Mouse (Mus musculus): ENCODE results near the gene Card11. TPM values are rescaled to one million over a fixed set of nuclear protein-coding genes. Genes with fewer than 3 reads are reported as not detected.

Gene Card11
- not detected for polyA plus RNA-seq (2021)

DNA sequence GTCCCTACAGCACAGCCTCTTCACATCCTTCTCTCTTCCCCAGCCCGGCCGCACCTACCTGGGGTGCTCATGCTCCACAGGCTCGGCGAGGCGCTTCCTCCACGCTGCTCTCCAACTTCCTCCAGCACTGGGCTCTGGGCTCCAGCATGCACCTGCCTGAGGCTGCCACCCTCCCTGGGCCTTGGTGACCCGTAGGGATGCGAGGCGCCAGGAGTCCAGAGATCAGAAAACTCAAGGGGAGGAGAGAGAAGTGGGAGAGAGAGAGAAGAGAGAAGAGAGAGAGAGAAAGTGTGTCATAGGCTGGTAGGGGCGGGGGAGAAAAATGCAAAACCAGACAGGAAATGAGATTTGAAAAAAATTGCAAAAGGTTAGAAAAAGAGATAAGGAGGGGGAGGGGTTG lies at the start of gene Card11:
Card11 (minus strand) TSS at position 234 of the 400 bp plus-strand sequence.
- ATAC-seq = no peak
- H3K27me3 ChIP-seq = no peaks in the 10 kb centered on the region
- CTCF ChIA-PET = no interaction called here
- POLR2A ChIA-PET = no interaction called here
- no peak for DNase-seq (ENCODE audit: low read depth, low spot score)
- in situ Hi-C loops (cut with MboI; ENCODE audit: low pct_unique_long_range_greater_than_20kb) = no loop called here
- no peak for TF ChIP-seq CTCF (IDR thresholded peaks at IDR 0.05)

DNA sequence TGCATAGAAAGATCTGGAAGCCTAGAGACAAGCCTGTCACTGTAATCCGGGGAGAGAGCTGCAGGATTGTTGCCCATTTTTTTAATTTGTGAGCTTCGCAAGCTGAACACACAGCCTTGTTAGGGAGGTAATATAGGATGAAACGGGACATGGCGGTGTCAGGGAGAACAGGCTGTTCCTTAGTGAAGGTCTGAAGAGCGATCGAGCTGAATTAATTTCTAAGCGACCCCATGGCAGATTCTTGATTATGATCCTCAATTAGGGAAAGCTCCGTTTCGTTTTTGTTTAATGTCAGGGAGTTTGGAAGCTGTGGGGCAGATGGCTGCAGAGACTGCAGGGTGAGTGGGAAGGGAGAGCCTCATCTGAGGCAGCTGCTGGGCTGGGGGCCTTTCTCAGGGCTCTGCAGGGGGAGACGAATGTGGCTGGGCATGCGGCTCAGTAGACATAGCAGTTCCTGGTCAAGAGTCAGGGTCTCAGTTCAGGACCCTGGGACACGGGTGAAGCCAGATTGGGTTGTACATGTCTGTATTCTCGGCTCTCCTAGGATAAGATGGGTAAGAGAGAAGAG lies 47.4 kb upstream of the Card11 start:
- in situ Hi-C loops (cut with MboI; ENCODE audit: low pct_unique_long_range_greater_than_20kb) = no loop called here
- ChIA-PET POLR2A (no interaction called here), CTCF (interaction anchor here (1.1 to 1.3 kb wide), 2 partner anchors 11 to 27 kb away, joined by 3 read pairs; no protein-coding TSS in a partner anchor)
- H3K27me3 ChIP-seq = no peaks in the 10 kb centered on the region
- no peak for ATAC-seq
- TF ChIP-seq CTCF (IDR thresholded peaks at IDR 0.05) = no peak
- no peak for DNase-seq (ENCODE audit: low read depth, low spot score)

DNA sequence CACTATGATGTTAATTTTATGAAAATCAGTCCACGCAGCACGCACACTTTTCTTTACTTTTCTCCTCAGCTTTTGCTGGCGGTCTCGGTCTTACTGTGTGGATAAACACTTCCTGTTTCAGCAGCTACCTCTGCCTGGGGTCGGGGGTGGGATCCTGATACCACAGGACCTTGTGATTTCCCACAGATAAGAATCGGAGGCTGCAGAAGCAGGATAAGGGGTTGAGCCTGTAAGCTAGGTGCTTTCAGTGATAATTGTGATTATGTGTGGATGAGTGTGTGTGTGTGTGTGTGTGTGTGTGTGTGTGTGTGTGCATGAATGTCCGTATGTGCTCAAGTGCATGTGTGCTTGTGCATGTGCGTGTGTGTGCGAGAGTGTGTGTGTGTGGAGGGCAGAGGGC lies 44.6 kb upstream of the Card11 start:
- DNase-seq (ENCODE audit: low read depth, low spot score) (no peak), ATAC-seq (no peak)
- no peaks in the 10 kb centered on the region for H3K27me3 ChIP-seq
- ChIA-PET CTCF (no interaction called here), POLR2A (no interaction called here)
- in situ Hi-C loops (cut with MboI; ENCODE audit: low pct_unique_long_range_greater_than_20kb) = no loop called here
- no peak for TF ChIP-seq CTCF (IDR thresholded peaks at IDR 0.05)

- in situ Hi-C loops (cut with MboI; ENCODE audit: low pct_unique_long_range_greater_than_20kb) = no loop called here
- ATAC-seq = no peak
- TF ChIP-seq CTCF (IDR thresholded peaks at IDR 0.05) = no peak
- DNase-seq (ENCODE audit: low read depth, low spot score) = no peak
- ChIA-PET POLR2A (no interaction called here), CTCF (no interaction called here)
- H3K27me3 ChIP-seq = no peaks in the 10 kb centered on the region
Observed at GRCm38 (mm10) chr5:141043654-141044447, 43.5 kb upstream of the Card11 start.

DNA sequence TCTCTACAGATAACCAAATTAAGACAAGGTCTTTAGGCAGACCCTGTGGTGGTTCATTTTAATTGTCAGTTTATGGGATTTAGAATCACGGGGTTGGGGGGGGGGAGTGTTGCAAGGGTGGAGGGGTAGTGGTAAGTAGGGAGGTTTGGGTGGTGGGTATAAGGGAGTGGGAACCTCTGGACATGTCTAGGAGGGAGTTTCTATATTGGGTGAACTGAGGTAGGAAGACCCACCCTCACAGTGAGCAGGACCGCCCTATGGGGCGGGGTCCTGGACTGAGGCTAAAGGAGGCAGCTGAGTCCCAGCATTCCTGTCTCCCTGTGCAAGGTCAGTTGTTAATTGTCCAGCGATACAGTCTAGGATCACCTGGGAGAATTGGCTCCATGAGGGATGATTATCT lies 42.0 kb upstream of the Card11 start:
- in situ Hi-C loops (cut with MboI; ENCODE audit: low pct_unique_long_range_greater_than_20kb) = no loop called here
- no peak for TF ChIP-seq CTCF (IDR thresholded peaks at IDR 0.05)
- H3K27me3 ChIP-seq = no peaks in the 10 kb centered on the region
- DNase-seq (ENCODE audit: low read depth, low spot score) (no peak), ATAC-seq (no peak)
- POLR2A ChIA-PET = no interaction called here
- CTCF ChIA-PET = no interaction called here

DNA sequence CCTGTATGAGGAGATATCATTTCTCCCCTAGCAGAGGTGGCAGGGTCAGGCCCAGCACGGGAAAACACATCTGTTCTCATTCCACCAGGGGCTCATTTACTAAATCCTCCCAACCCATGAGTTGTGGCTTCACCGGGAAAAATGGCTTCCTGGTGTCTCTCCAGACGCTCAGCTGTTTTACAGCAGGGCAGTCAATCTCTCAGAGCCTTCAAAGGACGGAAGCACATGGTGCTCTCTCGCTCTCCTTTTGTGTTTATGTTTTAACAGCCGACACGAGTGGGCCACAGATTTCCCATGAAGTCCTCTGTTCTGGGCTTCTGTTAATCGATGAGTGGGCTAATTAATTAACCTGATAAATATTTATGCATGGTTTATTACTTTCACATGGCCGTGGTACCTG lies 40.5 kb upstream of the Card11 start:
- CTCF ChIA-PET = no interaction called here
- DNase-seq (ENCODE audit: low read depth, low spot score) (no peak), ATAC-seq (no peak)
- POLR2A ChIA-PET = no interaction called here
- TF ChIP-seq CTCF (IDR thresholded peaks at IDR 0.05) = no peak
- in situ Hi-C loops (cut with MboI; ENCODE audit: low pct_unique_long_range_greater_than_20kb) = no loop called here
- H3K27me3 ChIP-seq = no peaks in the 10 kb centered on the region

DNA sequence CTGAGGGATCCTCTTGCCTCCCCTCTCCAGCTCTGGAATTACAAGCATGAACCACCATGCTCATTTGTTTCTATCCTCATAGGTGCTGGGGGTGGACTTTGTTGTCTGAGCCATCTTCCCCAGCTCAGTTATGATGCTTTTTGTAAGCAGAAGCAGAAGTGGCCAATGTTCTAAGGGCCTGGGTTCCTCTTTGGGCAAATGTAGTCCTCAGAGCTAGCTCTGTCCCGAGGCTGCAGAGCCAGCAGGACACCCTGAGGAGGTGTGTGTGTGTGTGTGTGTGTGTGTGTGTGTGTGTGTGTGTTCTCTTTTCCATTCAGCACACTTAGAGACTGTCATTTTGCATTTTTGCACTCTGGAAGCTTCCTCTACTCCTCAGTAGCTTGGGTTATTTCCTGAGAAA lies 38.0 kb upstream of the Card11 start:
- ChIA-PET CTCF (no interaction called here), POLR2A (no interaction called here)
- DNase-seq (ENCODE audit: low read depth, low spot score) (no peak), ATAC-seq (no peak)
- peaks cover 4% of the 10 kb centered on the region for H3K27me3 ChIP-seq
- no peak for TF ChIP-seq CTCF (IDR thresholded peaks at IDR 0.05)
- in situ Hi-C loops (cut with MboI; ENCODE audit: low pct_unique_long_range_greater_than_20kb) = no loop called here

DNA sequence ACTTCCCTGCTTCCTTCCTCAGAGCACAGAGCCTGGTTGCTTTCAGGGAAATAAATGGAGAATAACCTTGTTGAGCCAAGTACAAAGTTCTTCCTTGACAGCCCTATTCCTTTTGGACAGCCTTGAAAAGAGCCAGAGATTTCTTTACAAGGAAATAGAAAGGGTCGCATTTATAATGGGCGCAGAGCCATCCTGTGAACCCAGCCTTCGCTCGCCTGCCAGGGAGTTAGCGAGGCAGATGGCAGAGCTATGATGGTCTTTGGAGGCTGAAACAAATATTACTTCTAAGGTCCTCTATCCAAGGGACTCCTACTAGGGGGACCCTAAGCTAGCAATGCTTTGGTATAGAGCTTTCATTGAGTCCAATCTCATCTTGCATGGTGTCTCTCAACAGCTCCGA lies 35.0 kb upstream of the Card11 start:
- no peak for TF ChIP-seq CTCF (IDR thresholded peaks at IDR 0.05)
- H3K27me3 ChIP-seq = peaks cover 4% of the 10 kb centered on the region
- ATAC-seq = no peak
- in situ Hi-C loops (cut with MboI; ENCODE audit: low pct_unique_long_range_greater_than_20kb) = no loop called here
- POLR2A ChIA-PET = no interaction called here
- DNase-seq (ENCODE audit: low read depth, low spot score) = no peak
- CTCF ChIA-PET = no interaction called here

DNA sequence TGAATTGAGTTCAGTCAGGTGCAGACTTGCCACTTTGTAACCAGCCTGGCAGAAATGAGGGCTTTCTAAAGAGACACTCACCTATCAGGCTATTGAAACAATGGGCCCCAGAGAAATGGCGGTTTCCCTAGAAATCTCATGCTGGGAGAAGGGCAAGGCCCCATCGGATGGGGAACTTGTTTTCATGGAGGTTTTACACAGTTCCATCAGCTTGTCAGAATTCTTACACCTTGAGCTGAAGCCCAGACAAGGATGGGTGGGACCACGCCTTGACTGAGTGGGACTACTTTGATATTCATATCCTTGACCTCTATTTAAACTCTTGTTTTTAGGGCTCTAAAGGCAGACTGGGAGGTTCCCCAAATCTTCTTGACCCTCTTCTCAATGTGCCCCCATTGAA lies 33.9 kb upstream of the Card11 start:
- peaks cover 4% of the 10 kb centered on the region for H3K27me3 ChIP-seq
- POLR2A ChIA-PET = no interaction called here
- ATAC-seq (no peak), DNase-seq (ENCODE audit: low read depth, low spot score) (no peak)
- no peak for TF ChIP-seq CTCF (IDR thresholded peaks at IDR 0.05)
- CTCF ChIA-PET = no interaction called here
- in situ Hi-C loops (cut with MboI; ENCODE audit: low pct_unique_long_range_greater_than_20kb) = no loop called here

DNA sequence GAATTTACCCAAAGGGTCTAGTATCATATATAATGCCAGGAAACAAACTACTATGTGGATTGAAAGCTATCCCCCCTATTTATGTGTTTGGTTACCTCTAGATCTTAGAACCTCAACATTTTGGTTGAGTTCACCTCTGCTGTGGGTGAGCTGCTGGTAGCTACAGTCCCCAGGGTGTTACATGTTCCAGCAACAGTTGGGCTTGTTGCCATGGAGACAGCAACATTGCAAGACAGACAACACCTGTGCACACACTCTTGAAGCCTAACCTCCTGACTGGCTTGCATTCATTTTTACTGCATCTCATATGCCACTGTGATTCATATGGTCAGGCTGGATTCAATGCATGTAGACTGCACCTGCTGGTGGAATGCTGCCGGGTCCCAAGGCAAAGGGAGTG lies 32.6 kb upstream of the Card11 start:
- no peak for ATAC-seq

DNA sequence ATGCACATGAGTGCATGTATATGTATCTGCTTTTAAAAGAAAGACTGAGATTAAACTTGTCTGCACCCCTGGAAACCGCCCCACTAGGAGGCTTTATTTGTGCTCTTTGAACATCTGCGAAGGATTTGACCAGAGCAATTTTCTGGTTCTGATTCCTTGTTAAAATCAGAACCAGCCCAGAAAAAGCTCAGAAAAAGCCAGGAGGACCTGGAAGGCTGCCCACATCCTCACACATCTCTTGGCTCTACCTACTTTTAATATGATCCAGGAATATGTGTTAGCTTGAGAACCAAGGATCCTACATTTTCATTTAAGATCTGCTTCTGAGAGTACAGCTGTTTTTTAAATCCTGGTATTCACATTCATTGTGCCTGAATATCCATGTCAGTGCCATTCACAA lies 29.0 kb upstream of the Card11 start:
- ATAC-seq (no peak), DNase-seq (ENCODE audit: low read depth, low spot score) (no peak)
- POLR2A ChIA-PET = no interaction called here
- TF ChIP-seq CTCF (IDR thresholded peaks at IDR 0.05) = no peak
- no peaks in the 10 kb centered on the region for H3K27me3 ChIP-seq
- CTCF ChIA-PET = no interaction called here
- in situ Hi-C loops (cut with MboI; ENCODE audit: low pct_unique_long_range_greater_than_20kb) = no loop called here

More for the DNA sequence above, 32.6 kb upstream of the Card11 start:
- ChIA-PET POLR2A (no interaction called here), CTCF (no interaction called here)
- peaks cover 4% of the 10 kb centered on the region for H3K27me3 ChIP-seq
- DNase-seq (ENCODE audit: low read depth, low spot score) = no peak
- TF ChIP-seq CTCF (IDR thresholded peaks at IDR 0.05) = no peak
- in situ Hi-C loops (cut with MboI; ENCODE audit: low pct_unique_long_range_greater_than_20kb) = no loop called here

DNA sequence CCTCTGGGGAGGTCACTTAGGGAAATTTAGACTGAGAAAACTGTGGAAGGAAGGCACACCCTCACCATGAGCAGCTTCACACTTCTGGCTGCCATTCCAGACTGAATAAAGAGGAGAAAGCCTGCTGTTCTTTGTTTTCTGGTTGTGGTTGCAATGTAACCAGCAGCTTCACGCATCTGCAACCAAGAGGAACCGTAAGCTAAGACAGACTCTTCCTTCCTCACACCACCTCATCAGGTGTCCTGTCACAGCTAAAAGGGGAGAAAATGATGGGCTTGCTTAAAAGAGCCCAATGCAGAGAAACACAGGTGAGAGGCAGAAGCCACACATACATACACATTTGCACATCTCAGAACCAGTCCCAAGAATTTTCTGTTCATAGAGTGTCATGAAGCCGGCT lies 25.3 kb upstream of the Card11 start:
- H3K27me3 ChIP-seq = no peaks in the 10 kb centered on the region
- ATAC-seq = no peak
- TF ChIP-seq CTCF (IDR thresholded peaks at IDR 0.05) = no peak
- in situ Hi-C loops (cut with MboI; ENCODE audit: low pct_unique_long_range_greater_than_20kb) = no loop called here
- POLR2A ChIA-PET = no interaction called here
- CTCF ChIA-PET = no interaction called here
- DNase-seq (ENCODE audit: low read depth, low spot score) = no peak

Data from Patski (cell line).